Mouse (Mus musculus): ENCODE measurements around the gene Sdk1. TPM values are rescaled to one million over a fixed set of nuclear protein-coding genes. Genes with fewer than 3 reads are reported as not detected.

Sdk1 gene
- polyA plus RNA-seq, 1 experiment: 1.6 TPM

GRCm38 (mm10) chr5:142242597-142242996, 1001.3 kb downstream of the Sdk1 start:
- Histone ChIP-seq H3K27me3 (ENCODE audit: control insufficient read depth, insufficient read depth, low read length, poor library complexity, severe bottlenecking) (no peaks in the 10 kb centered on the region), H3K4me1 (ENCODE audit: control insufficient read depth, insufficient read depth, low read length) (no peaks in the 10 kb centered on the region), H3K27ac (ENCODE audit: insufficient read depth, low read length) (no peak overlapping the region), H3K36me3 (ENCODE audit: control insufficient read depth, insufficient read depth, low read length, poor library complexity, severe bottlenecking) (no peaks in the 10 kb centered on the region), H3K4me3 (ENCODE audit: low read depth, low read length) (no peak overlapping the region), H3K9me3 (replicated peaks; ENCODE audit: control insufficient read depth, insufficient read depth, low read length, poor library complexity, severe bottlenecking) (peaks cover 2% of the 10 kb centered on the region; the same call in 1 of the 2 replicates), H3K9ac (ENCODE audit: low read depth, poor library complexity, severe bottlenecking) (no peak overlapping the region)
- TF ChIP-seq POLR2A (IDR thresholded peaks at IDR 0.05; ENCODE audit: insufficient read depth, low read length) (no peak), CTCF (IDR thresholded peaks at IDR 0.05; ENCODE audit: low read depth, low read length) (peak; percentile 39)

GRCm38 (mm10) chr5:142243069-142243468, 1001.8 kb downstream of the Sdk1 start:
- H3K27ac ChIP-seq (ENCODE audit: insufficient read depth, low read length): no peak overlapping the region

GRCm38 (mm10) chr5:142256231-142256630, 1014.9 kb downstream of the Sdk1 start:
- Histone ChIP-seq H3K4me3 (ENCODE audit: low read depth, low read length) (no peak overlapping the region), H3K36me3 (ENCODE audit: control insufficient read depth, insufficient read depth, low read length, poor library complexity, severe bottlenecking) (no peaks in the 10 kb centered on the region), H3K4me1 (ENCODE audit: control insufficient read depth, insufficient read depth, low read length) (no peaks in the 10 kb centered on the region), H3K9ac (ENCODE audit: low read depth, poor library complexity, severe bottlenecking) (no peak overlapping the region), H3K27ac (ENCODE audit: insufficient read depth, low read length) (no peak overlapping the region), H3K27me3 (ENCODE audit: control insufficient read depth, insufficient read depth, low read length, poor library complexity, severe bottlenecking) (no peaks in the 10 kb centered on the region), H3K9me3 (replicated peaks; ENCODE audit: control insufficient read depth, insufficient read depth, low read length, poor library complexity, severe bottlenecking) (no peaks in the 10 kb centered on the region)
- no peak for TF ChIP-seq POLR2A (IDR thresholded peaks at IDR 0.05; ENCODE audit: insufficient read depth, low read length)
- TF ChIP-seq EP300 (IDR thresholded peaks at IDR 0.05; ENCODE audit: insufficient read depth, low read depth, low read length): no peak
- no peak for TF ChIP-seq CTCF (IDR thresholded peaks at IDR 0.05; ENCODE audit: low read depth, low read length)

More at GRCm38 (mm10) chr5:142243069-142243468, 1001.8 kb downstream of the Sdk1 start:
- Histone ChIP-seq H3K36me3 (ENCODE audit: control insufficient read depth, insufficient read depth, low read length, poor library complexity, severe bottlenecking) (no peaks in the 10 kb centered on the region), H3K9ac (ENCODE audit: low read depth, poor library complexity, severe bottlenecking) (no peak overlapping the region), H3K4me3 (ENCODE audit: low read depth, low read length) (no peak overlapping the region), H3K4me1 (ENCODE audit: control insufficient read depth, insufficient read depth, low read length) (no peaks in the 10 kb centered on the region), H3K27me3 (ENCODE audit: control insufficient read depth, insufficient read depth, low read length, poor library complexity, severe bottlenecking) (no peaks in the 10 kb centered on the region), H3K9me3 (replicated peaks; ENCODE audit: control insufficient read depth, insufficient read depth, low read length, poor library complexity, severe bottlenecking) (peaks cover 2% of the 10 kb centered on the region; the same call in 1 of the 2 replicates)
- TF ChIP-seq POLR2A (IDR thresholded peaks at IDR 0.05; ENCODE audit: insufficient read depth, low read length) (no peak), EP300 (IDR thresholded peaks at IDR 0.05; ENCODE audit: insufficient read depth, low read depth, low read length) (no peak), CTCF (IDR thresholded peaks at IDR 0.05; ENCODE audit: low read depth, low read length) (no peak)

- Histone ChIP-seq H3K9me3 (replicated peaks; ENCODE audit: control insufficient read depth, insufficient read depth, low read length, poor library complexity, severe bottlenecking) (no peaks in the 10 kb centered on the region), H3K4me3 (ENCODE audit: low read depth, low read length) (no peak overlapping the region), H3K36me3 (ENCODE audit: control insufficient read depth, insufficient read depth, low read length, poor library complexity, severe bottlenecking) (no peaks in the 10 kb centered on the region), H3K9ac (ENCODE audit: low read depth, poor library complexity, severe bottlenecking) (no peak overlapping the region), H3K4me1 (ENCODE audit: control insufficient read depth, insufficient read depth, low read length) (no peaks in the 10 kb centered on the region), H3K27ac (ENCODE audit: insufficient read depth, low read length) (no peak overlapping the region), H3K27me3 (ENCODE audit: control insufficient read depth, insufficient read depth, low read length, poor library complexity, severe bottlenecking) (no peaks in the 10 kb centered on the region)
- no peak for TF ChIP-seq EP300 (IDR thresholded peaks at IDR 0.05; ENCODE audit: insufficient read depth, low read depth, low read length)
Measured at GRCm38 (mm10) chr5:142258716-142259115, 1017.4 kb downstream of the Sdk1 start.

- no peak for TF ChIP-seq CTCF (IDR thresholded peaks at IDR 0.05; ENCODE audit: low read depth, low read length)
- no peak for TF ChIP-seq POLR2A (IDR thresholded peaks at IDR 0.05; ENCODE audit: insufficient read depth, low read length)
- no peak for TF ChIP-seq EP300 (IDR thresholded peaks at IDR 0.05; ENCODE audit: insufficient read depth, low read depth, low read length)
- H3K4me3 ChIP-seq (ENCODE audit: low read depth, low read length): no peak overlapping the region
- H3K27ac ChIP-seq (ENCODE audit: insufficient read depth, low read length): no peak overlapping the region
- H3K36me3 ChIP-seq (ENCODE audit: control insufficient read depth, insufficient read depth, low read length, poor library complexity, severe bottlenecking): no peaks in the 10 kb centered on the region
- H3K9me3 ChIP-seq (replicated peaks; ENCODE audit: control insufficient read depth, insufficient read depth, low read length, poor library complexity, severe bottlenecking): peaks cover 2% of the 10 kb centered on the region
- H3K4me1 ChIP-seq (ENCODE audit: control insufficient read depth, insufficient read depth, low read length): no peaks in the 10 kb centered on the region
- no peaks in the 10 kb centered on the region for H3K27me3 ChIP-seq (ENCODE audit: control insufficient read depth, insufficient read depth, low read length, poor library complexity, severe bottlenecking)
- H3K9ac ChIP-seq (ENCODE audit: low read depth, poor library complexity, severe bottlenecking): no peak overlapping the region
Measured at GRCm38 (mm10) chr5:142262060-142262459, 1020.8 kb downstream of the Sdk1 start.

Other genes with a start within 250 kb of the Sdk1 start
- gene Card11, start 240.9 kb upstream of the Sdk1 start, polyA plus RNA-seq (2011; ENCODE audit: insufficient read depth, insufficient read length, low read depth, missing spikeins): not detected in 2 replicates